Mouse (Mus musculus) intestine, embryonic 15.5 days (tissue): ENCODE results near the gene Cend1. TPM values are rescaled to one million over a fixed set of nuclear protein-coding genes. Genes with fewer than 3 reads are reported as not detected.
A peak's percentile ranks its signal among the peaks of the same experiment; 100 is the strongest.

Experiments
- ATAC-seq: fragments of 200-750 bp; cut with Nextera tagmentation; 2 replicates; pipeline ENCODE4 v1.8.0; 2017; ENCODE audit warnings: moderate TSS enrichment, moderate library complexity
- H3K27ac ChIP-seq: fragments of 300-500 bp; sonication (generic); 2 replicates; pipeline ENCODE4 v1.5.1; 2015; ENCODE audit warnings: mild to moderate bottlenecking, inconsistent platforms
- H3K27me3 ChIP-seq: fragments of 300-500 bp; sonication (generic); replicated peaks from 2 replicates; pipeline ENCODE4 v1.6.1; 2015; ENCODE audit warnings: inconsistent platforms
- H3K36me3 ChIP-seq: fragments of 300-500 bp; sonication (generic); 2 replicates; pipeline ENCODE4 v1.6.1; 2015; ENCODE audit warnings: inconsistent platforms
- H3K4me1 ChIP-seq: fragments of 300-500 bp; sonication (generic); replicated peaks from 2 replicates; pipeline ENCODE4 v1.6.1; 2015; ENCODE audit warnings: inconsistent platforms
- H3K4me2 ChIP-seq: fragments of 300-500 bp; sonication (generic); replicated peaks from 2 replicates; pipeline ENCODE4 v1.6.1; 2015; ENCODE audit warnings: mild to moderate bottlenecking, inconsistent platforms
- H3K4me3 ChIP-seq: fragments of 300-500 bp; sonication (generic); replicated peaks from 2 replicates; pipeline ENCODE4 v1.5.1; 2015; ENCODE audit warnings: inconsistent platforms
- H3K9ac ChIP-seq: fragments of 300-500 bp; sonication (generic); 2 replicates; pipeline ENCODE4 v1.6.1; 2015; ENCODE audit warnings: inconsistent platforms
- H3K9me3 ChIP-seq: fragments of 300-500 bp; sonication (generic); 2 replicates; pipeline ENCODE4 v1.6.1; 2016; ENCODE audit warnings: inconsistent platforms
- WGBS: fragments of 180-500 bp; shearing (Covaris S2); methylation state at CpG from one replicate; pipeline ENCODE4 v1.1.7; 2015; 5-methylcytosine and 5-hydroxymethylcytosine counted together
- polyA plus RNA-seq: library from polyadenylated mRNA; unstranded; fragments of >200 nt; fragmentation: Nextera tagmentation; extraction: Ambion mirVana; gene quantifications from 2 replicates; pipeline ENCODE4 v1.2.1, GENCODE M21; 2015

Cend1 gene
- polyA plus RNA-seq, result 3.8 and 3.9 TPM in 2 replicates

DNA sequence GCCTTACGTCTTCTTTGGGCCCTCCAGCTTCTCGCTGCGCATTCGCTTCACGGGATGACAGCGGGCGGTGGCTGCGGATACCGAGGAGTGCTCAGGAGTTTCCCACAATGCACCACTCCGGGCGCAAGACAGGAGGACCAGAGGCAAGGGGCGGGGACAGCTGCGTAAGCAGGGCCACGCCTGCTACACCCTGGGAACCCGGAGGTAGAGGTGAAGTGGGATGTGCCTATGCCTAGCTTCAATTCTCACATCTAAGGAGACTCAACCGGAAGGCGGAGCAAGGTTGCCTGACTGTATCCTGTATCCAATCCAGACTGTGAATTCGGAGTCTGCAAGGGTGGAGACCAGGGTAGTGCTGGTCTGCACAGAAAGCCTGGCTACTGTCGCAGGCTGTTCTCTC is at the start of gene Cend1:
Gene Cend1, minus strand, starts transcription at position 182 of the 400 bp plus-strand sequence.
- 6% methylated on average over 19 of the region's 19 CpGs for WGBS
- Histone ChIP-seq H3K4me3 (peak within 1 kb of the TSS; percentile 9; the same call in 1 of the 2 replicates), H3K27ac (no peak within 1 kb of the TSS), H3K9ac (no peak within 1 kb of the TSS), H3K4me2 (peak within 1 kb of the TSS; percentile 41), H3K27me3 (no peaks in the 10 kb centered on the region), H3K9me3 (no peaks in the 10 kb centered on the region), H3K4me1 (peaks cover 18% of the 10 kb centered on the region), H3K36me3 (peaks cover 25% of the 10 kb centered on the region; the same call in 1 of the 2 replicates)
- peak; percentile 64 for ATAC-seq

GRCm38 (mm10) chr7:141478270-141478748 is 49.0 kb upstream of the Cend1 start:
- H3K9me3 ChIP-seq, result no peaks in the 10 kb centered on the region
- H3K4me1 ChIP-seq, result peaks cover 61% of the 10 kb centered on the region
- WGBS, result 47% methylated on average over 5 of the region's 5 CpGs
- no peak overlapping the region for H3K4me3 ChIP-seq
- H3K4me2 ChIP-seq, result peak overlapping the region; percentile 83; the same call in 1 of the 2 replicates
- H3K27me3 ChIP-seq, result peaks cover 11% of the 10 kb centered on the region
- no peaks in the 10 kb centered on the region for H3K36me3 ChIP-seq
- H3K9ac ChIP-seq, result 0 out of 2 replicates have a peak overlapping the region, but pooled peaks have one; percentile 1
- ATAC-seq, result no peak
- H3K27ac ChIP-seq, result peak overlapping the region; percentile 97

GRCm38 (mm10) chr7:141477578-141478269 is 48.4 kb upstream of the Cend1 start:
- no peaks in the 10 kb centered on the region for H3K9me3 ChIP-seq
- ATAC-seq, result no peak
- peak overlapping the region; percentile 97 for H3K27ac ChIP-seq
- H3K4me1 ChIP-seq, result peaks cover 60% of the 10 kb centered on the region
- peaks cover under 1% of the 10 kb centered on the region; the same call in 1 of the 2 replicates for H3K36me3 ChIP-seq
- WGBS, result 27% methylated on average over 4 of the region's 4 CpGs
- peak overlapping the region; percentile 79; the same call in 1 of the 2 replicates for H3K9ac ChIP-seq
- peaks cover 10% of the 10 kb centered on the region for H3K27me3 ChIP-seq
- no peak overlapping the region for H3K4me3 ChIP-seq
- peak overlapping the region; percentile 83 for H3K4me2 ChIP-seq

GRCm38 (mm10) chr7:141476981-141477370 is 47.7 kb upstream of the Cend1 start:
- Histone ChIP-seq H3K9me3 (no peaks in the 10 kb centered on the region), H3K36me3 (peaks cover 3% of the 10 kb centered on the region; the same call in 1 of the 2 replicates), H3K27ac (peak overlapping the region; percentile 97), H3K9ac (peak overlapping the region; percentile 79), H3K4me3 (peak overlapping the region; percentile 69), H3K4me1 (peaks cover 53% of the 10 kb centered on the region), H3K4me2 (peak overlapping the region; percentile 83), H3K27me3 (peaks cover 3% of the 10 kb centered on the region)
- WGBS, result 11% methylated on average over 7 of the region's 7 CpGs
- ATAC-seq, result no peak

GRCm38 (mm10) chr7:141476226-141476980 is 47.1 kb upstream of the Cend1 start:
- H3K9ac ChIP-seq, result peak overlapping the region; percentile 79
- peak; percentile 73 for ATAC-seq
- no peaks in the 10 kb centered on the region for H3K27me3 ChIP-seq
- H3K9me3 ChIP-seq, result no peaks in the 10 kb centered on the region
- peak overlapping the region; percentile 69 for H3K4me3 ChIP-seq
- H3K27ac ChIP-seq, result peak overlapping the region; percentile 97
- peak overlapping the region; percentile 83 for H3K4me2 ChIP-seq
- peaks cover 5% of the 10 kb centered on the region; the same call in 1 of the 2 replicates for H3K36me3 ChIP-seq
- WGBS, result under 1% methylated on average over 17 of the region's 17 CpGs
- peaks cover 47% of the 10 kb centered on the region for H3K4me1 ChIP-seq

DNA sequence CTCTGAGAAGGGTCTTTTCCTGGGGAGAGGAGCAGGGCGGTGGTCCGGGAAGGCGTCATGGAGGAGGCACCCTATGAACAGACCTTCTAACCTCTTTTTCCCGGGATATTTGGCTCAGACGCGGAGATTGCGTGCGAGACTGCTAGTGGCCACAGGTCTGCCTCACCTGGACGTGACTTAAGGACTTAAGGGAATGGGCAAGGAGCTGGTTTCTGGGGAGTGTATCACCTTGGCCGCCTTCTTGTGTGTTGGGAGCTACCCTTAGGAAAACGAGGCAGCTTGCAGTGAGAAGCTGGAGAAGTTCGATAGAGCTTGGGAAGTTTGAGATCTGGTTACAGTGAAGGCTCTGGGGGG is 46.5 kb upstream of the Cend1 start:
- Histone ChIP-seq H3K36me3 (peaks cover 11% of the 10 kb centered on the region; the same call in 1 of the 2 replicates), H3K4me2 (peak overlapping the region; percentile 83), H3K27ac (peak overlapping the region; percentile 97), H3K4me3 (peak overlapping the region; percentile 69), H3K9me3 (no peaks in the 10 kb centered on the region), H3K27me3 (no peaks in the 10 kb centered on the region), H3K4me1 (peaks cover 42% of the 10 kb centered on the region), H3K9ac (peak overlapping the region; percentile 79)
- under 1% methylated on average over 12 of the region's 12 CpGs for WGBS
- ATAC-seq, result peak; percentile 3

GRCm38 (mm10) chr7:141475011-141475804 is 45.9 kb upstream of the Cend1 start, which contains the start of the genes Polr2l and Tspan4:
Polr2l (minus strand) TSS chr7:141475132.
Tspan4 (plus strand) TSS chr7:141475240.
- peak within 1 kb of the TSS; percentile 83 for H3K4me2 ChIP-seq
- H3K36me3 ChIP-seq, result peaks cover 17% of the 10 kb centered on the region
- no peaks in the 10 kb centered on the region for H3K27me3 ChIP-seq
- H3K4me1 ChIP-seq, result peaks cover 42% of the 10 kb centered on the region
- peak within 1 kb of the TSS; percentile 69 for H3K4me3 ChIP-seq
- ATAC-seq, result peak; percentile 82
- H3K9ac ChIP-seq, result peak within 1 kb of the TSS; percentile 79
- peak within 1 kb of the TSS; percentile 97 for H3K27ac ChIP-seq
- no peaks in the 10 kb centered on the region for H3K9me3 ChIP-seq
- under 1% methylated on average over 87 of the region's 87 CpGs for WGBS

GRCm38 (mm10) chr7:141474160-141474559 is 44.9 kb upstream of the Cend1 start:
- Histone ChIP-seq H3K9ac (peak overlapping the region; percentile 79), H3K4me2 (peak overlapping the region; percentile 83), H3K27ac (no peak overlapping the region), H3K9me3 (no peaks in the 10 kb centered on the region), H3K27me3 (no peaks in the 10 kb centered on the region), H3K4me3 (peak overlapping the region; percentile 69), H3K4me1 (peaks cover 50% of the 10 kb centered on the region), H3K36me3 (peaks cover 22% of the 10 kb centered on the region)
- 8% methylated on average over 5 of the region's 5 CpGs for WGBS
- ATAC-seq, result no peak

DNA sequence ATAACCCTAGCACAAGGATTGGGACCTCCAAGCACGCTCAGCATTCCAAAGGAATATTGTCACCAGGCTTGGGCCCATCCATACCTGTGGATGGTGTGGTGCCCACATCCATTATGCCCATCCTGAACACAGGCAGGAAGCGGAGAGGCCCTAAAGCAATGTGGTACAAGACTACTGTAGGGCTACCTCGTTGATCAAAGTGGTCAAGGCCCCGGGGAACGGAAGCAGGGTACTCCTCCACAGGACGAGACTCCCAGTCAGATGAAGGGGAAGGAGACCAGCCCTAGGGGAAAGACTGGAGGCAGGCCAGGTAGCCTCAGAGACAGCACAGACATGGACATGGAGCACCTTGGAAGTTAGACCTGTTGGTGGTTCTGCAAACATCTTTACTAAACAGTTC is 43.5 kb upstream of the Cend1 start:
- H3K9ac ChIP-seq, result no peak overlapping the region
- no peak overlapping the region for H3K27ac ChIP-seq
- H3K9me3 ChIP-seq, result no peaks in the 10 kb centered on the region
- H3K4me3 ChIP-seq, result no peak overlapping the region
- H3K36me3 ChIP-seq, result peaks cover 22% of the 10 kb centered on the region
- no peak for ATAC-seq
- WGBS, result 80% methylated on average over 6 of the region's 6 CpGs
- H3K27me3 ChIP-seq, result no peaks in the 10 kb centered on the region
- peaks cover 56% of the 10 kb centered on the region for H3K4me1 ChIP-seq
- H3K4me2 ChIP-seq, result no peak overlapping the region

GRCm38 (mm10) chr7:141472226-141472625 is 42.9 kb upstream of the Cend1 start:
- Histone ChIP-seq H3K9ac (no peak overlapping the region), H3K4me1 (peaks cover 51% of the 10 kb centered on the region), H3K27ac (no peak overlapping the region), H3K4me3 (no peak overlapping the region), H3K27me3 (no peaks in the 10 kb centered on the region), H3K9me3 (no peaks in the 10 kb centered on the region), H3K4me2 (no peak overlapping the region), H3K36me3 (peaks cover 22% of the 10 kb centered on the region)
- no peak for ATAC-seq
- WGBS, result 75% methylated on average over 6 of the region's 6 CpGs

DNA sequence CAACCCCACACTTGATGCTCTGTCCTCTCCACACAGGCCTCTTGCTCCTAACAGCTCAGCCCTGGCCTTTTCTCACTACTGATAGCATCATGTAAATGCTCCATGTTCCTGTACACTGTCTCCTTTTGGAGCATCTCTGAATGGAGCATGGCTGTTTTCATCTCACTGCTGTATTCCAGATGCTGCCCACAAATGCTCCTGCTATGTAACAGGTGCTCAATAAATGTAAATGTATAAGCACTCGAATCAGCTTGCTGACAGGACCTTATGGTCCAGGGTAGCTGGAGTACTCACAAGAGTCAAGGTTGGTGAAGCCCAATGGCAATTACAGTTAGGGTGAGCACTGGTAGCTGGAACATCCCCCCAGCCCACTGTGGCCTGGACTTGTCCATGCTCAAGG is 41.9 kb upstream of the Cend1 start:
- peaks cover 49% of the 10 kb centered on the region for H3K4me1 ChIP-seq
- H3K27me3 ChIP-seq, result 0 out of 2 replicates have a peak, but pooled peaks cover 4% of the 10 kb centered on the region
- H3K4me2 ChIP-seq, result no peak overlapping the region
- no peak overlapping the region for H3K4me3 ChIP-seq
- 83% methylated on average over 1 of the region's 1 CpGs for WGBS
- ATAC-seq, result no peak
- peaks cover 22% of the 10 kb centered on the region for H3K36me3 ChIP-seq
- no peak overlapping the region for H3K9ac ChIP-seq
- no peak overlapping the region for H3K27ac ChIP-seq
- no peaks in the 10 kb centered on the region for H3K9me3 ChIP-seq
